Mouse (Mus musculus): ENCODE measurements around the gene Olfr373.

- TF ChIP-seq POLR2A (IDR thresholded peaks at IDR 0.05; ENCODE audit: low read depth, low read length) (no peak), CTCF (conservative IDR thresholded peaks at IDR 0.05; ENCODE audit: insufficient read depth, insufficient read length, low read depth, low read length) (no peak)
These were observed 63.1 kb downstream of the Olfr373 start for GRCm38 (mm10) chr8:72146056-72146455.

All from kidney, adult 2 months (tissue).